Mouse (Mus musculus): ENCODE data around the gene Eml2.
A peak's percentile ranks its signal among the peaks of the same experiment; 100 is the strongest.

Gene Eml2

DNA sequence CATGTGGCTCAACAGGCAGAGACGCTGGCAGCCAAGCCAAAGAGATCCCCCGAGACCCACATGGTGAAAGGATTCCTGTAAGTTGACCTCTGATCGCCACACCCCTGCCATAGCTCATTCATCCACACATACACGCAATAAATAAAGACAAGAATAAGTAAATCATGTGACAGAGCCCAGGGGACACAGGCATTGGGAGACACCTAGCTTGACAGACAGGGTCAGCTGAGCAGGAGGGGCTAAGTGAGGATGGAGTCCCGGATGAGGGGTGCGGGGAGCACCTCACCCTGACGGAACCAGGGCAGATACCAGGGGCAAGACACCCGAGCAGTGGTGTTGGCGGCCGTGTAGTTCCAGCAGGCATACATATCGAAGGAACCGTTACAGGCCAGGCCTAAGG is 12.5 kb upstream of the Eml2 start:
- no peak for DNase-seq

DNA sequence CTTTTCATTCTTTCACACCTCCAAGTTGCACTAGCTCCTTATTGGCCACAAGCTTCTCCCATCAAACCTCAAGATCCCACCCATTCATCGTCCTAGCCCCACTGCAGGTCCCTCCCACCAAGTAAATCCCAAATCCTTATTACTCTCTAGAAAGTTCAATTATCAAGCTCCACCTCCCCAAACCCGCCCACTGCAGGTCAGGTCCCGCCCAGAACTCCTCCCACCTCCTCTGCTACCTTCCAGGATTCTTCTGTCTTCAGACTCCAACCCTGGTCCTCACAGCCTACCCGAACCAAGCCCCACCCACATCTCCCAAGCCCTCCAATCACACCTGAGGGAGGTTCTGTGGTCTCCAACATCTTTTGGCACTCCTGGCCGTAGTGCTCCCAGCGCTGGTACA is 12.0 kb upstream of the Eml2 start:
- DNase-seq = peak in 1 of 2 experiments; percentile 31

DNA sequence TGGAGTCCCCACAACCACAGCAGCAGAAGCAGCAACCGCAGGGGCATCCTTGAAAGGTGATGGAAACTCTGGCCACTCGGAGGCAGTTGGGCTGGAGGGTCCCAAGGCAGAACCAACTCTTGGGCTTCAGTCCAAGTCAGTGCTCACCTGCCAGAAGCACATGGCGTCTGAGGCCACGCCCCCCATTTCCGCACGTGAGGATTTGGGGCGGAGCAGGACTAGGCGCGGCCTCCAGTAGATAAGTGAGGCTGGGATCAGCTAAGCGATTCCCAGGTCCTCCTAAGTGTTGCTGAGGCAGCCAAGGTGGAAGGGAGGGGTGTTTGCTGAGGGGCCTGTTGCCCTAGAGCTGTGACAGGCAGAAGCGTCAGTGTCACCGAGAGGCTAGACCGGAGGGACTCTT is 11.2 kb upstream of the Eml2 start:
- DNase-seq = peak in 1 of 2 experiments; percentile 27

DNA sequence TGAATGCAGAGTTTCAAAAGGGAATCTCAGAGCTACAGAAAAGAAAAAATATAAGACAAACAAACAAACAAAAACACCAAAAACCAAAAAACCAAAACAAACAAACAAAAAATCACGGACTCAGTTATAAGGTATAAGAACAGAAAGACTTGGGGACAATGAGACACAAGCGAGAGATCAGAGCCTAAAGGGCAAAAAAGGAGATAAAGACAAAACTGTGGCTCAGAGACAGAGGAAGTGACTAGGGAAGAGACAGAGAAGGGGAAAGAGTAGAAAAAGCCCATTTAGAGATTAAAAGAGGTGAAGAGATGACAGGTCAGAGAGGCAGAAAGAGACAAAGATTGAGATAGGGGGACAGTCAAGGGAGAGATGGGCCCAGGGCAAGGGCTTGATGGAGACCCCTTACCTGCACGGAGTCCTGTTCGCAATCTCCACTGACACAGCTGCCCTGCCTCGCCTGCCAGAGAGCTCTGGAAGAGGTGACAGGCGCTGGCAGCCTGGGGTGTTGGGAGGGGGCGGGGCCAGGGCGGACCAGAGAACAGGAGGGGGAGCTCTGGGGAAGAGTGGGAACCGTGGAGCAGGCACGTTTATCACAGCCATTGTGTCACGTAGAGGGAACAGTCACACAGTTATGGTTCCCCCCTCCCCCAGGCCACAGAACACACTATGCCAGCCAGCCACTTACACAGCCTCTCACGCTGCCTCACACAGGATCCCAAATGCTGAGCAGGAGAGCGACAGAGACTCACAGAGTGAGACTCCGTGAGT is 10.4 kb upstream of the Eml2 start, which contains the start of gene Gipr:
TSS of gene Gipr (minus strand) at position 472 of the 768 bp plus-strand sequence.
- DNase-seq = peak; percentile 56 to 67

DNA sequence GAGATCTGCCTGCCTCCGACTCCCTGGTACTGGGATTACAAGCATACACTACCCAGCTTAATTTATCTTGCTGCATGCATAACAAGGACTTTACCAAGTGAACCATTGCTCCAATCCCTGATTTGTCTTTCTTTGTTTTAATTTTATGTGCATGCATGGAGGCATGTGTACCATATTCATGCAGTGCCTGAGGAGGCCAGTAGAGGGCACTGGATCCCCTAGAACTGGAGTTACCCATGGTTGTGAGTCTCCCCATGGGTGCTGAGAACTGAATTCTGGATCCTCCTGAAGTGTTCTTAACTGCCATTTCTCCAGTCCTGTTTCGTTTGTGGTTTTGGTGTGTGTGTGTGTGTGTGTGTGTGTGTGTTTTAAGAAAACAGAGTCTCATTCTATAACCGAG is 9.2 kb upstream of the Eml2 start:
- DNase-seq = no peak

DNA sequence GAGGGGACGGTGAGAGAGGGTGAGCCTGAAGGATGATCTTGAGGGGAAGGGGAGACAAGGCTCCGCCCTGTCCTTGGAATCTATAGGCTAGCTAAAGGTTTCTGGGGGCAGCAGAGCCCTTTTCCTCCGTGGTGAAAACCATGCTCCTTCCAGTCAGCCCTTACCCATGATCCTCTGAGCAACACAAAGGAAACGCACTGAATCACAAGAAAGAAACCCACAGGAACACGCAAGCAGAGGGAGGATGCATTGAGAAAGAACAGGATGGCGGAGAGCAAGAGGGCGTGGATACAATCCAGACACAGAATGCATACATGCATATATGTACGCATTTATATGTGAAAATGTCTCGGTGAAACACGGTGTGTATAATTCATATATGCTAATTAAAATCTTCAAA is 6.7 kb upstream of the Eml2 start:
- DNase-seq = no peak

DNA sequence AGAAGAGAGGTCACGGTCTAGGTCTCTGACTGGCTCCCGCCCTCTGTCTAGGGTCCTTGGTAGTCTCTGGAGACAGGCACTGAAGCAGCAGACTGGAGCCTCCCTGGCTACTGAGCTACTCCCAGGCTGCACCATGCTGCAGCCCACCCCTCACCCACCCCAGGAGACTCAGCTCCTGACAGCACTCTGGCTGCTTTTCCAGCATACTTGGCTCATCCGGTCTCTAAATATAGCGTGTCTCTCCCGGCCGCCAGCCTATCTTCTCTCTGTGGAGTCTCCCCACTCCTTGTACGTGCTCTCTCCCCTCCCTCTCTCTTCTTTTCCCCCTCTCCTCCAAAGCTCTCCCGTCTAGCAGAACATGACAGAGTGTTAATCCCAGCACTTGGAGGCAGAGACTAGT is 6.1 kb upstream of the Eml2 start:
- DNase-seq = peak in 1 of 2 experiments; percentile 24

DNA sequence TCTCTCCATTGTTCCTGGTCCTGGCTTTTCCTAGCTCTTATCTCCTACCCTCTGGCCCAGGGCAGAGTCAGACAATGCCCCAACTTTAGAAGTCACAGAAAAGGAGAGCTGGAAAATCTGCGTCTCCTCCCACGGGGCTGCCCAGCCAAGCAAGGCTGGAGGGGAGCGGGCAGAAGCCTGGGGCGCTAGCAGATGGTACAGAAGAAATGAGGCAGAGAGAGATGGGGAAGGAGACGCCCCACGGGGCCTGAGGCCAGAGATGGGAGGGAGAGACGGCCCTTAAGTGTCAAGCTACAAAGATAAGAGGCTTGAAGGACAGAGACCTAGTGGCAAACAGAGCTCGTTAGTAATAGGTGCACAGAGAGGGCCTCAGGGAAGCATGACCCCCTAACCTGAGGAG is 4.4 kb upstream of the Eml2 start:
- peak in 1 of 2 experiments; percentile 59 for DNase-seq

DNA sequence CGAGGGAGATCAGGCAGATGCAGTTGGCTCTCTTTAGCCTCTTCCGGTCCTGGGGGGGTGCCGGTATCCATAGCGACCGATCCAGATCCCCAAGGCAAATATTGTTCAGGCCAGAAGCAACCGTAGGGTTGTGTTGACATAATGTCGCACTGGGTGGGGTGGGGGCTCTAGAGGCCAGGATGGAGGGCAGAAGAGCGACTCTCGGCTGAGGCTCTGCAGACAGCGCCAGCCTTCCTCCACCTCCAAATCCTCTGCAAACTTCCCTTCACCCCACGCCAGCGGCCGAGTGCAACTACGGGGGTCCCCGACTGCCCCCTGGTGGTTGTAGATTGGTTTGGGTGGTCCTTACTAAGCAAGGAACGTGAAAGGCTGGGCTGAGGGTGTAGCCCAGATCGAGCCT is 3.3 kb upstream of the Eml2 start:
- DNase-seq = peak; percentile 95

DNA sequence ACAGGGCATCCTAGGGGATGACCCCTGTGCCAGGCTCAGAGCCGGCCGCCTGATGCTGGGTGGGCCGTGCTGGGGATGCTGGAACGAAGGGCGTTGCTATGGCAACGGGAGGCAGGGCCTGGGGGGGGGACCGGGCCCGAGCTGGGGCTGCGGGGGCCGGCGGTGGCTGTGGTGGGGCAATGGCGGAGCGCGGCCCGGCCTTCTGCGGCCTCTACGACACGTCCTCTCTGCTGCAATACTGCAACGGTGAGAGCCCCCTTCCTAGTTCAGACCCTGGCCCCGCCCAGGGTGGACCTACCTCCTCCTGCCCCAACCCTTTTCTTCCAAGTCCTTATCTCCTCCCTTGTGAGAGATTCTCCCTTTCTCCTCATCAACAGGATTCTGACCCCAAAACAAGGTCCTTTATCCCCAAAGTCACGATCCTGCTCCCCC is 311 bp downstream of the Eml2 start:
- no peak for DNase-seq

DNA sequence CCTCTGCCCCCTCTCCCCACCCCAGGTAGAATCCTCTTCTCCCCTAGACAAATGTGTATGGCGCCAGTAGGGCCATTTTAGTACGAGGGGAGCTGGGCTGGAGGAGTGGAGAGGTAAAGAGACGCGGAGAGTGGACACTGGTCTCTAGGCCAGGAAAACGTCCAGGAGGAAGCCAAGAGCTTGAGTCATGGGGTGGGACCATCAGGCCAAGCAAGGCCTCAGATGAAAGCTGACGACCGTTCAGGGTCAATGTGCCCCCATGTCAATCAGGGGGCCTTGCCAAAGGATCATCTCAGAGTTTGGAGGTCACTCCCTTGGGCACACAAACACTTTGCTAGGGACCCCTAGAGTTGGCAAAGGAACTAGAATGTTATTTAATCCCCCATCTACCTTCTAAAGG is 995 bp downstream of the Eml2 start:
- DNase-seq = peak; percentile 41 to 49

DNA sequence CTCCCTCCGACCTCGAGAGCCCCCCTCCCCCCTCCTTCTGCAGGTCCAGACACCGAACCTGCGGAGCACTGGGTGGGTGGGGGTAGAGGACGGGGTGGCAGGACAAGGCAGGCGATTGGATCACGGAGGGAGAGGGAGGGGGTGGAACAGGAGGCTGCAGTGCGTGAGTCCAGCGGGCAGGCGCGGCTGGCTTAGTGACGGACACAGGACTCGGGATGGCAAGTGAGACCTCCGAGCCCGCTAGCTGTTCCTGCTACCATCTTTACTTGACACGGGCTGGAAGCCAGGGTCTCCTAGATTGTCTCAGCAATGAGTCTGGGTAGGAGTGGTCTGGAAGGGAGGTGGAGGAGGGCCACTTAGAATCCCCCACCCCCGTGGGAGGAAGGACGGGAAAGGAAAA is 1.8 kb downstream of the Eml2 start:
- DNase-seq = peak; percentile 55 to 56

DNA sequence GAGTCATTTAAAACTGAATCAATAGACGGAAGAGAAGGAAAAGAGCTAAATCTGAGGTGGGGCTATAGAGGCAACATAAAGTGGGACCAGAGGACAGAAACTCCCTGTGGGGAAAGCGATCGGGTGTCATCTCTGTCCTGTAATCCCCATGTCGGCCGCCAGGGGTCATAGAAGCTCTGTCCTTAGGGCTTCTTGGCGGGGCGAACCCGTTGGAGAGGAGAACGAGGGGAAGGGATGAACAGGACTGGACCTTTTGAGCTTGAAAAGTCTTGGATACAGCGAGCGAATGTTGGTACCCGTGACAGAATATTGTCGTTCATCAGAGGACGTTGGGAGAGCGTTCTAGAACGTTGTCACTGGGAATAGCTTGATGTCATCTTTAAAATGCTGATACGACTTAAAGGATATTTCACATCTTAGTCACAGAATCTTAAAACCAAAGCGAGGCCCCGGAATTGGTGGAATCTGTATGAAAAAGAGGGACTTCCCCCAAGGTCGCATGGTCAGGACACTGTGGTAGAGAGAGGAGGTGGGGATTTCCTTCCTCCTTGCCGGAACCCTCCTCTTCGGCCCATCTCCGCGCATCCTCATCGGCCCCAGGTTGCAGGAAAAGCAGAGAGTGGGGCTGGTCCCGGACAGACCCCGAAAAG is 2.3 kb downstream of the Eml2 start:
- DNase-seq = peak; percentile 90 to 93

DNA sequence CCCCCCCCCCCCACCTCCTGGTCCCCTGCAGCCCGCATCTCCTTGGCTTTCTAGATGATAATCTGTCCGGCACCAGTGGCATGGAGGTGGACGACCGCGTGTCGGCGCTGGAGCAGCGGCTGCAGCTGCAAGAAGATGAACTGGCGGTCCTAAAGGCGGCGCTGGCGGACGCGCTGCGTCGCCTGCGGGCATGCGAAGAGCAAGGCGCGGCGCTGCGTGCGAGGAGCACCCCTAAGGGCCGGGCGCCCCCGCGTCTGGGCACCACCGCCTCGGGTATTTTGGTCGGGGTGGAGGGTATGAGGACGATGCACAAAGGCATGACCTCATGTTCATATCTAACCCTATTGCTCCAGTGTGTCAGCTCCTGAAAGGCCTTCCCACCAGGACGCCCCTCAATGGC is 3.0 kb downstream of the Eml2 start:
- DNase-seq = peak; percentile 72 to 75

DNA sequence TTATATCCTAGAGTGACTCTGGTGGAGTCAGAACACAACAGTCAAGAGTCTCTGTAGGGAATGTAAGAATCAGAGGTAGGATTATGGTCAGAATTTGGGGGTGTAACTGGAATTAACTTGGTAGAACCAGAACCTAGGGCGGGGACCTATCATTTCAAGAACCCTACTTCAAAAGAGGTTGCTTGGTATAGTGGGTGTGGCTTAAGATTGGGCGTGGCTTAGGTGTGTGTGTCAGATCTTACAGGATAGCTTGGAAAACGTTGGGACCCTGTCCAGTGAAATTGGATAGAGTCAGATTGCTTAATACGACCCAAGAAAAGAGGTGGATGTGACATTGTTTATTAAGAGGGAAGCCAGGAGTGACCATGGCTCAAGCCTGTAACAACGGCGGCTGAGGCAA is 3.7 kb downstream of the Eml2 start:
- DNase-seq = no peak

DNA sequence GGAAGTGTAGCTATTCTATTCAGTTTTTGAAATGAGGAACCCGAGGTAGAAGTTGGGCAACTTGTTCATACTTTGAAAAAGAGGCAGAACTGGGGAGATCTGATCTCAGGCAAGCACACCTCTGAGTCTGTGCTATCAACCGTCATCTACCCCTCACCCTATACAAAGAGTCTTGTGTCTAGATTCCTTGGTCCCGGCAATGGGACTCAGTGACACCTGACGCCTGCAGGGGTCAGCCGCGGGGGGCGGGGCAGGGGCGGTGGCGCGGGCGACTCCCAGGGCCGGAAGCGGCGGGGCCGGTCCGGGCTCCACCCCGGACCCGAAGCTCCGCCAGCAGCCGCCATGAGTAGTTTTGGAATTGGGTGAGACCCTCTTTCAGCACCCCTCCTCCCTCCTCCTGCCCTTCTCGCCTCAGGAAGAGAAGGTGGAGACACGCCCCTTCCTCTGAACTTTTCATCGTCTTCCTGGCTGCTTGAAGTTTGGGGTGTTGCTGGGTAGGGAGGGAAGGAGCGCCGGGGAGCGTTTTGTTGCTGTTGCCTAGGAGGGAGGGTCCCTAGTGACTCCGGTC is 4.7 kb downstream of the Eml2 start:
- peak in 1 of 2 experiments; percentile 39 for DNase-seq

DNA sequence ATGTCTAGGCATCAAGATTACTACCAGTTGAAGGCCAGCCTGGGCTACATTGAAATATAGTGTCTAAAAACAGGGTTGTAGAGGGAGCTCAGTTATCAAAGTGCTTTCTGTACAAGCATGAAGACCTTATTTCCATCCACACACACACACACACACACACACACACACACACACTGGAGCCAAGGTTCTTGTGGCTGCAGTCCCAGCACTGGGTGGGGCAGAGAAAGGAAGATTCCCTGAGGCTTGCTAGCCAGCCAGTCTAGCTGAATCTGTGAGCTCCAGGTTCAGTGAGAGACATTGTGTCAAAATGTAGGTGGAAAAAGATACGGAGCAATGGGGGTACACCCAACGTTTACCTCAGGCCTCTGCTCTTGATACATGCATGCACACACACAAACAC is 8.0 kb downstream of the Eml2 start:
- DNase-seq = no peak

DNA sequence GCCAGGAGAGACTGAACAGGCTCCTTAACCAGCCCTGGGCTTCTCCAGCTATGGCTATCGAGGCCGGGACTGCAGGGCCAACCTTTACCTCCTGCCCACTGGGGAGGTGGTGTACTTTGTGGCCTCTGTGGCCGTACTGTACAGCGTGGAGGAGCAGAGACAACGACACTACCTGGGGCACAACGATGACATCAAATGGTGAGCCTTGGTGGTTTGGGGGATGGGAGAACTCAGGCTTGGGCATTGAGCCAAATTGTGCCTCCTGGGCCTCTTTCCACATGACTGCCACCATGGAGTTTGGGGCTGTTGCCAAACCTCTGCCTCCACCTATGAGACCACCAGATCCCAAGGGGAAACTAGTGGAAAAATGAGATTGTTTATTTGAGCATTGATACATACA is 8.5 kb downstream of the Eml2 start:
- DNase-seq = peak; percentile 53 to 55

DNA sequence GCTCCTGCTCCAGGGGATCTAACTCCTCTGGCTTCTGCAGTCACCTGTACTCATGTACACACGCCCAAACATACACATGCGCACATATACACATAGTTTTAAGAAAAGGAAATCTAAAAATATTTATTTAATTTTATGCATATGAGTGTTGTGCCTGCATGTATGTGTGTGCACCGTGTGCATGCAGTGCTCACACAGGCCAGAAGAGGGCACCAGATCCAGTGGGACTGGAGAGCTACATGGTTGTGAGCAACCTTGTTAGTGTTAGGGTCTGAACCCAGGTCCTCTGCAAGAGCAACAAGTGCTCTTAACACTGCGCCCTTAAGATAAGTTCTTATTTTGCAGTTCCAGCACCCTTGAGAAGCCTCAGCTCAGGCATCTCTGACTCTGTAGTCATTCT is 18.5 kb downstream of the Eml2 start:
- DNase-seq = no peak

DNA sequence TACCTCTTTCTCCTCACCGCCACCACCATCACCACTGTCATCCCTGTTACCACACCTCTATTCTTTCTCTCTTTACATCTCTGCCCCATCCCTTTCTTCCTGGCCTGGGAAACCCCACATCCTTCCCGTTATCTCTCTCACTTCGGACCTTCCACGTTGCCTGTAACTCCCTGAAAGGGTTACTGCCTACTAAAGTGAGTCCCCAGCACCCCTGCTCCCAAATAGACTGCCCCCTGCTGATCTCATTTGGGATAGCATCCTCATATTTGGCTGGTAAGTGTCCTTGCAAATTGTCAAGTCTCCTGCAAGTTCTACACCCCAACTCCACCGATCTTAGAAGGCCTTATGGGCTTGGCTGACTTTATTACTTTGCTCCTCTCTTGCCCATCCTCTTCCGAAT is 20.5 kb downstream of the Eml2 start:
- DNase-seq = peak; percentile 49 to 67

DNA sequence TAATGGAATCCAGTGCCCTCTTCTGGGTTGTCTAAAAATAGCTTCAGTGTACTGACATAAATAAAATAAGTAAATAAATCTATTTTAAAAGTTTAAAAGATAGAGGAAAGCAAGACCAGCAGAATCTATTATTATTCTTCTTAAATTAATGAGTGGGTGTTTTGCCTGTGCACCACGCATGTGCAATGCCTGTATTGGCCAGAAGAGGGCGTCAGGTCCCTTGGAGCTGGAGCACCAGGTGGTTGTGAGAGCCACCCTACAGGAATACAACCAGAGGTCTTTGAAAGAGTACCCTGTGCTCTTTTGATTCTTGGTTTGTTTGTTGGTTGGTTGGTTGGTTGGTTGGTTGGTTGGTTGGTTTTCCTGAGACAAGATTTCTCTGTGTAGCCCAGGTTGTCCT is 21.8 kb downstream of the Eml2 start:
- peak in 1 of 2 experiments; percentile 52 for DNase-seq

DNA sequence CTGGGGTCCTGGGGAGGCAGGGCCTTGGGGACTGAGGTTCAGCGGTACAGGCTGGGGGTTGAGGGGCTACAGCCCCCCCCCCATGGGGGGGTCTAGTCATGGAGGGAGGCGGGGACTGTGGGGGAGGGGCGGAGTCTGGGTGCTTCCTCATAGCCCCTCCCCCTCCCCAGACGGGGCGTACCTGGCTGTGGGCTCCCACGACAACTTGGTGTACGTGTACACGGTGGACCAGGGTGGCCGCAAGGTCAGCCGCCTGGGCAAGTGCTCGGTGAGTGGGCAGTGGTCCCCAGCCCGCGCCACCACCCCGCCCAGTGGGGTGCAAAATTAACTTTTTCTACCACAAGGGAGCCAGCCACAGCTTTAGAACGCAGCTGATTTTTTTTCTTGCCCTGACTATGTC is 25.4 kb downstream of the Eml2 start:
- no peak for DNase-seq

DNA sequence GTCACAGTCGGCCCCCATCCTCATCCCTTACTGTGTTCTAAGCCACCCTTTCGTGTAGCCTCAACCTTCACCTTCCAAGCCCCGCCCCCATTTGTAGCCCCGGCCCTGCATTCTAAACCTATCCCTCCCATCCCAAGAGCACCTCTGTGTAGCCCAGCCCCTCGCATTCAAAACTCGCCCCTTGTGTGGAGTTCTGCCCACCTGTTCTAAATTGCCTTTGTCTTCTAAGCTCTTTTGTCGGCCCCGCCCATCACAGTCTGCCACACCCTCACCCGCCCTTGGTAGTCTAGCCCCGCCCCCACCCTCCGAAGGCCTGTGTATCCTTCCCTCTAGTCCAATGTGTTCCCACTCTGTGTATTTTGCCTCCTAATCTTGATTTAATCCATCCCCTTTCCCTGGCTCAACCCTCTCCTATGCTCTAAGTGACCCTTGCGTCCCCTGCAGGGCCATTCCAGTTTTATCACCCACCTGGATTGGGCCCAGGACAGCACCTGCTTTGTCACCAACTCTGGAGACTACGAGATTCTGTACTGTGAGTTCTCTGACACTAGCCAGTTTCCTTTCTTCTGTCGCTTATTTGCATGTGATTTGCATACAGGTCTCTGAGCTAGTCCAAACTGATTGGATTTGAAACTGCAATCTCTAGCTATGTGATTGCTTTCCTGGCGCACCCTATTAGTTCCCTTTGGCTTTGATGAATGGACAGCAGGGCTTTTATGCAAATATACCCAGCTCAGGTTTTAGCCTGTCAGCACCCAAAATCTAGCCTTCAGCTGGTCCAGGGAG is 26.0 kb downstream of the Eml2 start:
- no peak for DNase-seq
